Mouse (Mus musculus): ENCODE results near the gene Tmem119. TPM values are rescaled to one million over a fixed set of nuclear protein-coding genes. Genes with fewer than 3 reads are reported as not detected.
A peak's percentile ranks its signal among the peaks of the same experiment; 100 is the strongest.
"Not testable (repeated sequence)": the region's sequence is repeated elsewhere in the genome, so short reads cannot be mapped to it uniquely, and the experiment has no call there.

Gene Tmem119
- polyA plus RNA-seq, 1 experiment from 2014 or later: 5.6 TPM

- WGBS: 84% methylated on average over 7 of the region's 7 CpGs
- H3K4me1 ChIP-seq (replicated peaks): no peaks in the 10 kb centered on the region
- H3K36me3 ChIP-seq: peaks cover 20% of the 10 kb centered on the region
- no peak overlapping the region for H3K27ac ChIP-seq
- peaks cover 21% of the 10 kb centered on the region for H3K27me3 ChIP-seq
- no peak for ATAC-seq
- no peak overlapping the region for H3K4me3 ChIP-seq (replicated peaks)
- H3K9ac ChIP-seq (replicated peaks): no peak overlapping the region
- H3K4me2 ChIP-seq (replicated peaks): no peak overlapping the region
- no peaks in the 10 kb centered on the region for H3K9me3 ChIP-seq
Measured at GRCm38 (mm10) chr5:113781875-113782274, 18.4 kb downstream of the Tmem119 start.

- H3K4me3 ChIP-seq (replicated peaks): no peak overlapping the region
- no peaks in the 10 kb centered on the region for H3K9me3 ChIP-seq
- H3K36me3 ChIP-seq: peaks cover 26% of the 10 kb centered on the region
- no peaks in the 10 kb centered on the region for H3K4me1 ChIP-seq (replicated peaks)
- 85% methylated on average over 7 of the region's 7 CpGs for WGBS
- no peak overlapping the region for H3K27ac ChIP-seq
- no peak for ATAC-seq
- peaks cover 21% of the 10 kb centered on the region for H3K27me3 ChIP-seq
- H3K4me2 ChIP-seq (replicated peaks): no peak overlapping the region
- H3K9ac ChIP-seq (replicated peaks): no peak overlapping the region
Measured at GRCm38 (mm10) chr5:113781254-113781653, 19.1 kb downstream of the Tmem119 start.

GRCm38 (mm10) chr5:113780763-113781162, 19.6 kb downstream of the Tmem119 start:
- Histone ChIP-seq H3K9me3 (no peaks in the 10 kb centered on the region), H3K4me2 (replicated peaks) (no peak overlapping the region), H3K4me1 (replicated peaks) (no peaks in the 10 kb centered on the region), H3K9ac (replicated peaks) (no peak overlapping the region), H3K27me3 (peaks cover 21% of the 10 kb centered on the region), H3K36me3 (peaks cover 31% of the 10 kb centered on the region), H3K4me3 (replicated peaks) (no peak overlapping the region), H3K27ac (no peak overlapping the region)
- no peak for ATAC-seq
- 90% methylated on average over 5 of the region's 5 CpGs for WGBS

GRCm38 (mm10) chr5:113780082-113780752, 20.1 kb downstream of the Tmem119 start:
- Histone ChIP-seq H3K4me3 (replicated peaks) (no peak overlapping the region), H3K4me2 (replicated peaks) (no peak overlapping the region), H3K9ac (replicated peaks) (no peak overlapping the region), H3K9me3 (no peaks in the 10 kb centered on the region), H3K4me1 (replicated peaks) (no peaks in the 10 kb centered on the region), H3K27me3 (peaks cover 21% of the 10 kb centered on the region), H3K36me3 (peaks cover 36% of the 10 kb centered on the region), H3K27ac (no peak overlapping the region)
- 96% methylated on average over 3 of the region's 3 CpGs for WGBS
- ATAC-seq: peak; percentile 40; the same call in 1 of the 2 replicates

GRCm38 (mm10) chr5:113779569-113779968, 20.7 kb downstream of the Tmem119 start:
- H3K9me3 ChIP-seq: no peaks in the 10 kb centered on the region

GRCm38 (mm10) chr5:113777728-113778127, 22.6 kb downstream of the Tmem119 start:
- Histone ChIP-seq H3K4me1 (replicated peaks) (peaks cover 12% of the 10 kb centered on the region), H3K36me3 (peaks cover 47% of the 10 kb centered on the region)
- not testable (repeated sequence) for ATAC-seq; H3K4me3 ChIP-seq (replicated peaks); H3K27ac ChIP-seq; H3K9ac ChIP-seq (replicated peaks); H3K9me3 ChIP-seq; H3K4me2 ChIP-seq (replicated peaks); H3K27me3 ChIP-seq
- WGBS: 93% methylated on average over 8 of the region's 8 CpGs

More at GRCm38 (mm10) chr5:113779569-113779968, 20.7 kb downstream of the Tmem119 start:
- 83% methylated on average over 5 of the region's 5 CpGs for WGBS
- no peak overlapping the region for H3K4me2 ChIP-seq (replicated peaks)
- no peak overlapping the region for H3K9ac ChIP-seq (replicated peaks)
- H3K27ac ChIP-seq: no peak overlapping the region
- no peak overlapping the region for H3K4me3 ChIP-seq (replicated peaks)
- H3K27me3 ChIP-seq: peaks cover 19% of the 10 kb centered on the region
- H3K4me1 ChIP-seq (replicated peaks): no peaks in the 10 kb centered on the region
- peaks cover 43% of the 10 kb centered on the region for H3K36me3 ChIP-seq
- no peak for ATAC-seq

- H3K27ac ChIP-seq: no peak overlapping the region
- H3K4me1 ChIP-seq (replicated peaks): peaks cover 12% of the 10 kb centered on the region
- no peak overlapping the region for H3K4me3 ChIP-seq (replicated peaks)
- peaks cover 47% of the 10 kb centered on the region for H3K36me3 ChIP-seq
- no peak overlapping the region for H3K4me2 ChIP-seq (replicated peaks)
- no peaks in the 10 kb centered on the region for H3K27me3 ChIP-seq
- H3K9ac ChIP-seq (replicated peaks): no peak overlapping the region
- no peaks in the 10 kb centered on the region for H3K9me3 ChIP-seq
- 87% methylated on average over 8 of the region's 8 CpGs for WGBS
- ATAC-seq: no peak
Measured at GRCm38 (mm10) chr5:113776896-113777226, 23.5 kb downstream of the Tmem119 start.

- Histone ChIP-seq H3K27me3 (no peaks in the 10 kb centered on the region), H3K4me3 (replicated peaks) (no peak overlapping the region), H3K4me1 (replicated peaks) (peaks cover 12% of the 10 kb centered on the region), H3K27ac (no peak overlapping the region), H3K4me2 (replicated peaks) (no peak overlapping the region), H3K9ac (replicated peaks) (no peak overlapping the region), H3K36me3 (peaks cover 47% of the 10 kb centered on the region), H3K9me3 (no peaks in the 10 kb centered on the region)
- WGBS: 90% methylated on average over 15 of the region's 15 CpGs
- no peak for ATAC-seq
Measured at GRCm38 (mm10) chr5:113776128-113776895, 24.0 kb downstream of the Tmem119 start.

- Histone ChIP-seq H3K27me3 (no peaks in the 10 kb centered on the region), H3K4me2 (replicated peaks) (no peak overlapping the region), H3K9ac (replicated peaks) (no peak overlapping the region), H3K9me3 (no peaks in the 10 kb centered on the region), H3K36me3 (peaks cover 47% of the 10 kb centered on the region), H3K4me3 (replicated peaks) (no peak overlapping the region), H3K4me1 (replicated peaks) (peaks cover 14% of the 10 kb centered on the region), H3K27ac (no peak overlapping the region)
- WGBS: 91% methylated on average over 10 of the region's 10 CpGs
- no peak for ATAC-seq
Measured at GRCm38 (mm10) chr5:113775585-113775984, 24.7 kb downstream of the Tmem119 start.

- H3K36me3 ChIP-seq: peaks cover 46% of the 10 kb centered on the region
- peaks cover 33% of the 10 kb centered on the region for H3K4me1 ChIP-seq (replicated peaks)
- peak overlapping the region; percentile 88 for H3K9ac ChIP-seq (replicated peaks)
- H3K27me3 ChIP-seq: no peaks in the 10 kb centered on the region
- ATAC-seq: no peak
- under 1% methylated on average over 7 of the region's 7 CpGs for WGBS
- no peak overlapping the region for H3K27ac ChIP-seq
- H3K4me3 ChIP-seq (replicated peaks): peak overlapping the region; percentile 86
- H3K9me3 ChIP-seq: no peaks in the 10 kb centered on the region
- H3K4me2 ChIP-seq (replicated peaks): peak overlapping the region; percentile 96
Measured at GRCm38 (mm10) chr5:113773664-113774063, 26.7 kb downstream of the Tmem119 start.

- Histone ChIP-seq H3K36me3 (peaks cover 46% of the 10 kb centered on the region), H3K4me3 (replicated peaks) (peak overlapping the region; percentile 86), H3K4me2 (replicated peaks) (peak overlapping the region; percentile 96), H3K9me3 (no peaks in the 10 kb centered on the region), H3K27ac (peak overlapping the region; percentile 95), H3K27me3 (no peaks in the 10 kb centered on the region), H3K9ac (replicated peaks) (peak overlapping the region; percentile 88), H3K4me1 (replicated peaks) (peaks cover 35% of the 10 kb centered on the region)
- peak; percentile 69 for ATAC-seq
- WGBS: 4% methylated on average over 21 of the region's 38 CpGs
Measured at GRCm38 (mm10) chr5:113772905-113773519, 27.3 kb downstream of the Tmem119 start.

GRCm38 (mm10) chr5:113772450-113772895, 27.8 kb downstream of the Tmem119 start, which contains the start of the genes Sart3 and Iscu:
TSS of gene Sart3 (minus strand) at chr5:113772510.
TSS of gene Iscu (plus strand) at chr5:113772748.
- Histone ChIP-seq H3K4me1 (replicated peaks) (peaks cover 35% of the 10 kb centered on the region), H3K4me2 (replicated peaks) (peak within 1 kb of the TSS; percentile 96), H3K27me3 (no peaks in the 10 kb centered on the region), H3K9ac (replicated peaks) (peak within 1 kb of the TSS; percentile 88), H3K36me3 (peaks cover 47% of the 10 kb centered on the region), H3K27ac (peak within 1 kb of the TSS; percentile 95), H3K4me3 (replicated peaks) (peak within 1 kb of the TSS; percentile 86), H3K9me3 (no peaks in the 10 kb centered on the region)
- WGBS: under 1% methylated on average over 47 of the region's 49 CpGs
- peak; percentile 85 for ATAC-seq

All from midbrain, embryonic 13.5 days (tissue).